Mouse (Mus musculus): Measurements from ENCODE around the gene Fggy. TPM values are rescaled to one million over a fixed set of nuclear protein-coding genes. Genes with fewer than 3 reads are reported as not detected.
A peak's percentile ranks its signal among the peaks of the same experiment; 100 is the strongest.

Fggy gene
- polyA plus RNA-seq, 1 experiment from 2014 or later, result 9.3 TPM

DNA sequence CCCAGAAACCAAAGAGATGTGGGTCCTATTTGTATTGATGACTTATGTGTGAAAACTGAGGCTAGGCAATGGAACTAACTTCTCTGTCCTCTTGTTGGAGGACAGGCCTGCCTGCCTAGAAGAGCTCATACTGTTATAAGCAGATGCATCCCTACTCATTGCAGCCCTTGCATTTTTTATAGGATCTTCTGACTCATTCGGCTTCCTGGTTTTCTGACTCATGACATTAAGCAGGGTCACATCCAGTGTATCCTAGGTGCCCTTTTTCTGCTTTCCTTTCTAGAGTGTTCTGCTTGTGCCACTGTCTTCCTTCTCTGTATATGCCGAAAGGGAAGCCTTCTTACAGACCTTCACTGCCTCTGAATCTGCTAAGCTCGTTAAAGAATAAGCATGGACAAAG lies 158.8 kb downstream of the Fggy start:
- Histone ChIP-seq H3K9ac (replicated peaks; ENCODE audit: low read depth, low read length) (no peak overlapping the region), H3K9me3 (ENCODE audit: control insufficient read depth, low read length) (no peaks in the 10 kb centered on the region), H3K27me3 (ENCODE audit: control insufficient read depth, insufficient read depth, low read length) (no peaks in the 10 kb centered on the region), H3K4me1 (ENCODE audit: control insufficient read depth, insufficient read depth, low read length) (no peaks in the 10 kb centered on the region), H3K27ac (ENCODE audit: low read depth, low read length) (no peak overlapping the region), H3K4me3 (ENCODE audit: low read depth, low read length) (no peak overlapping the region), H3K4me2 (ENCODE audit: low read depth, low read length) (no peak overlapping the region), H3K36me3 (ENCODE audit: control insufficient read depth, insufficient read depth, low read length) (no peaks in the 10 kb centered on the region)
- WGBS, result 92% methylated on average over 3 of the region's 3 CpGs
- ATAC-seq (ENCODE audit: low read depth), result no peak

DNA sequence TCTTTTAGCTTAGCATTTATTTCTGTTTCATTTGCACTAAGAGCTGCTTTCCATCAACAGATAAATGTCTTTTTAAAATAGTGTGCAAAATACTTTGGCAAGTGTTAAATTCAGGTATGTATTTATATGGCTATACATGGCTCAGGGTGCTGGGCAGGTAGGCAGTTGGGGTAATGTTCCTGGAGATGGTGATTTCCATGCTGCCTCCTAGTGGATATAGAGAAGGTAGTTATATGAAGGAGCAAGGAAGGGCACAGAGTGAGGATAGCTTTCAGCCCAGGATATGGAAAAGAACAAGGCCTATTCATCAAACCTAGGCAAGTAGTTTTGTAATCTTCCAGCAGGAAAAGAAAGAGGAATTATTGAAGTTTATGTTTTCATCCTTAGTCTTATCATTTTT lies 166.3 kb downstream of the Fggy start:
- Histone ChIP-seq H3K4me2 (ENCODE audit: low read depth, low read length) (no peak overlapping the region), H3K4me3 (ENCODE audit: low read depth, low read length) (no peak overlapping the region), H3K9me3 (ENCODE audit: control insufficient read depth, low read length) (no peaks in the 10 kb centered on the region), H3K9ac (replicated peaks; ENCODE audit: low read depth, low read length) (no peak overlapping the region), H3K36me3 (ENCODE audit: control insufficient read depth, insufficient read depth, low read length) (no peaks in the 10 kb centered on the region), H3K4me1 (ENCODE audit: control insufficient read depth, insufficient read depth, low read length) (no peaks in the 10 kb centered on the region), H3K27ac (ENCODE audit: low read depth, low read length) (no peak overlapping the region), H3K27me3 (ENCODE audit: control insufficient read depth, insufficient read depth, low read length) (no peaks in the 10 kb centered on the region)
- ATAC-seq (ENCODE audit: low read depth), result no peak

DNA sequence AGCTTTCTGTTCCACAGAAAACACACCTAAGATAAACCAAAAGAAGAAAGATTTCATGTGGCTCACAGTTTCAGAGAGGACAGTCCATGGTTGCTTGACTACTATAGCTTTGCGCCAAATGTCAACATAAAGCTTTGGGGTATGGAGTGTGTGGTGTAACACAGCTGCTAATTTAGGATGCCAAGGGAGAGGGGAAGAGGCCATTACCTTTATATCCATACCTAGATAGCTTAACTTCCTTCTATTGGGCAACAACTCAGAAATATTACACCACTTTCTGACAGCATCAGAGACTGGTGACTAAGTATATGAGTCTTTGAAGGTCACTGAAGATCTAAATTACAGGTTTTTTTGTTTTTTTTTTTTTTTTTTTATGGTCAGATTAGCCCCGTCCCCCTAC lies 169.1 kb downstream of the Fggy start:
- Histone ChIP-seq H3K36me3 (ENCODE audit: control insufficient read depth, insufficient read depth, low read length) (no peaks in the 10 kb centered on the region), H3K4me3 (ENCODE audit: low read depth, low read length) (no peak overlapping the region), H3K9me3 (ENCODE audit: control insufficient read depth, low read length) (no peaks in the 10 kb centered on the region), H3K4me2 (ENCODE audit: low read depth, low read length) (no peak overlapping the region), H3K4me1 (ENCODE audit: control insufficient read depth, insufficient read depth, low read length) (no peaks in the 10 kb centered on the region), H3K27me3 (ENCODE audit: control insufficient read depth, insufficient read depth, low read length) (no peaks in the 10 kb centered on the region), H3K27ac (ENCODE audit: low read depth, low read length) (no peak overlapping the region), H3K9ac (replicated peaks; ENCODE audit: low read depth, low read length) (no peak overlapping the region)
- 87% methylated on average over 2 of the region's 2 CpGs for WGBS
- ATAC-seq (ENCODE audit: low read depth), result no peak

- no peak overlapping the region for H3K4me3 ChIP-seq (ENCODE audit: low read depth, low read length)
These were observed 172.0 kb downstream of the Fggy start for GRCm38 (mm10) chr4:95729142-95729826.

DNA sequence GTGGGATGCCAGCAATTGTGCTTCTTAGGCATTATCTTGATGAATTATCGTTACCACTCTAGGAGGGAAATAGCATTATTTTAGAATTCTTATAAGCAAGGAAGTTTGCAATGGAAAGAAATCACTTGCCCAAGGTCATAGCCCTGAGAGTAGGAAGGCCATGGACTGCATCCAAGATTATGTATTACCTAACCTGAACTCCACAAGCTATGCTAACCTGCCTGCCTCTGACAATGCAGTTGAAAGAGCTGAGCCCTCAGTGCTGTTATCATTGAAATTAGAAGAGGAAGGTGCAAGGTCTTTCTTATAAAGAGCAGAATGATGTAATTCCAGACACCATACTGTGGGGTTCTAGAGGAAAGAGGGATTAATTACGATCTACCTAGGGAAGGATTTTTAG lies 173.8 kb downstream of the Fggy start:
- no peaks in the 10 kb centered on the region for H3K9me3 ChIP-seq (ENCODE audit: control insufficient read depth, low read length)
- no peak for ATAC-seq (ENCODE audit: low read depth)

More at GRCm38 (mm10) chr4:95729142-95729826, 172.0 kb downstream of the Fggy start:
- Histone ChIP-seq H3K27ac (ENCODE audit: low read depth, low read length) (no peak overlapping the region), H3K4me2 (ENCODE audit: low read depth, low read length) (no peak overlapping the region), H3K27me3 (ENCODE audit: control insufficient read depth, insufficient read depth, low read length) (no peaks in the 10 kb centered on the region), H3K36me3 (ENCODE audit: control insufficient read depth, insufficient read depth, low read length) (no peaks in the 10 kb centered on the region), H3K9me3 (ENCODE audit: control insufficient read depth, low read length) (no peaks in the 10 kb centered on the region), H3K4me1 (ENCODE audit: control insufficient read depth, insufficient read depth, low read length) (peaks cover 8% of the 10 kb centered on the region), H3K9ac (replicated peaks; ENCODE audit: low read depth, low read length) (no peak overlapping the region)
- WGBS, result 47% methylated on average over 3 of the region's 3 CpGs
- ATAC-seq (ENCODE audit: low read depth), result peak; percentile 48; the same call in 1 of the 2 replicates

GRCm38 (mm10) chr4:95733397-95734249 lies 176.3 kb downstream of the Fggy start:
- Histone ChIP-seq H3K36me3 (ENCODE audit: control insufficient read depth, insufficient read depth, low read length) (no peaks in the 10 kb centered on the region), H3K27ac (ENCODE audit: low read depth, low read length) (peak overlapping the region; percentile 28; the same call in 1 of the 2 replicates), H3K4me3 (ENCODE audit: low read depth, low read length) (no peak overlapping the region), H3K4me1 (ENCODE audit: control insufficient read depth, insufficient read depth, low read length) (peaks cover 8% of the 10 kb centered on the region), H3K9me3 (ENCODE audit: control insufficient read depth, low read length) (no peaks in the 10 kb centered on the region), H3K27me3 (ENCODE audit: control insufficient read depth, insufficient read depth, low read length) (no peaks in the 10 kb centered on the region), H3K4me2 (ENCODE audit: low read depth, low read length) (no peak overlapping the region), H3K9ac (replicated peaks; ENCODE audit: low read depth, low read length) (no peak overlapping the region)
- peak; percentile 79 for ATAC-seq (ENCODE audit: low read depth)
- WGBS, result 22% methylated on average over 6 of the region's 6 CpGs

More for the DNA sequence above, 173.8 kb downstream of the Fggy start:
- Histone ChIP-seq H3K4me3 (ENCODE audit: low read depth, low read length) (no peak overlapping the region), H3K4me1 (ENCODE audit: control insufficient read depth, insufficient read depth, low read length) (peaks cover 8% of the 10 kb centered on the region), H3K27ac (ENCODE audit: low read depth, low read length) (no peak overlapping the region), H3K27me3 (ENCODE audit: control insufficient read depth, insufficient read depth, low read length) (no peaks in the 10 kb centered on the region), H3K9ac (replicated peaks; ENCODE audit: low read depth, low read length) (no peak overlapping the region), H3K4me2 (ENCODE audit: low read depth, low read length) (no peak overlapping the region), H3K36me3 (ENCODE audit: control insufficient read depth, insufficient read depth, low read length) (no peaks in the 10 kb centered on the region)
- 82% methylated on average over 2 of the region's 2 CpGs for WGBS

GRCm38 (mm10) chr4:95735967-95736366 lies 178.7 kb downstream of the Fggy start:
- Histone ChIP-seq H3K9ac (replicated peaks; ENCODE audit: low read depth, low read length) (no peak overlapping the region), H3K27ac (ENCODE audit: low read depth, low read length) (no peak overlapping the region), H3K9me3 (ENCODE audit: control insufficient read depth, low read length) (no peaks in the 10 kb centered on the region), H3K36me3 (ENCODE audit: control insufficient read depth, insufficient read depth, low read length) (no peaks in the 10 kb centered on the region), H3K4me2 (ENCODE audit: low read depth, low read length) (no peak overlapping the region), H3K27me3 (ENCODE audit: control insufficient read depth, insufficient read depth, low read length) (no peaks in the 10 kb centered on the region), H3K4me3 (ENCODE audit: low read depth, low read length) (no peak overlapping the region), H3K4me1 (ENCODE audit: control insufficient read depth, insufficient read depth, low read length) (peaks cover 8% of the 10 kb centered on the region)
- 94% methylated on average over 4 of the region's 4 CpGs for WGBS
- ATAC-seq (ENCODE audit: low read depth), result no peak

- Histone ChIP-seq H3K4me1 (ENCODE audit: control insufficient read depth, insufficient read depth, low read length) (peaks cover 8% of the 10 kb centered on the region), H3K36me3 (ENCODE audit: control insufficient read depth, insufficient read depth, low read length) (no peaks in the 10 kb centered on the region), H3K9ac (replicated peaks; ENCODE audit: low read depth, low read length) (no peak overlapping the region), H3K9me3 (ENCODE audit: control insufficient read depth, low read length) (no peaks in the 10 kb centered on the region), H3K27ac (ENCODE audit: low read depth, low read length) (no peak overlapping the region), H3K4me3 (ENCODE audit: low read depth, low read length) (no peak overlapping the region), H3K4me2 (ENCODE audit: low read depth, low read length) (no peak overlapping the region), H3K27me3 (ENCODE audit: control insufficient read depth, insufficient read depth, low read length) (no peaks in the 10 kb centered on the region)
- WGBS, result 79% methylated on average over 2 of the region's 2 CpGs
- ATAC-seq (ENCODE audit: low read depth), result no peak
These were observed 179.4 kb downstream of the Fggy start for GRCm38 (mm10) chr4:95736674-95737073.

DNA sequence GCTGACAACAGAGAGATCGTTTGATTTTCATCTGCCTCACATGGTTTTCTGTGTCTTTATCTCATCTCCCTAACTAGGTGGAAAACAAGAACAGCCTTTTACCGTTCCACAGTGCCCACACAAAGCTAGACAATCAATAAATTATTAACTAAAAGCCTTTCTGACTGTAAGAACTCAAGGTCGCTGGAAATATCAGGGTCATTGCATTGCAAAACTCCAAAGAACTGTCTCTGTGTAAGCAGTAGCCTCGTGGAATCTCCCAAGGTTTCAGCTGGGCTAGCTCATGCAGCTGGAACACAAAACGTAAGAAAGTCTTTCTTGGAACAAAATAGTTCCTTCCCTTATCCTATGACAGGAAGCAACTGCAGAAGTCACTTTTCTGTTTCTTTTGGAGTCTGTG lies 180.9 kb downstream of the Fggy start:
- Histone ChIP-seq H3K9me3 (ENCODE audit: control insufficient read depth, low read length) (no peaks in the 10 kb centered on the region), H3K4me3 (ENCODE audit: low read depth, low read length) (no peak overlapping the region), H3K9ac (replicated peaks; ENCODE audit: low read depth, low read length) (no peak overlapping the region), H3K4me1 (ENCODE audit: control insufficient read depth, insufficient read depth, low read length) (peaks cover 8% of the 10 kb centered on the region), H3K27me3 (ENCODE audit: control insufficient read depth, insufficient read depth, low read length) (no peaks in the 10 kb centered on the region), H3K27ac (ENCODE audit: low read depth, low read length) (no peak overlapping the region), H3K4me2 (ENCODE audit: low read depth, low read length) (no peak overlapping the region), H3K36me3 (ENCODE audit: control insufficient read depth, insufficient read depth, low read length) (no peaks in the 10 kb centered on the region)
- WGBS, result 18% methylated on average over 5 of the region's 5 CpGs
- no peak for ATAC-seq (ENCODE audit: low read depth)

Measured in neural tube, embryonic 14.5 days (tissue).